Mouse (Mus musculus): Measurements from ENCODE around the gene Plcl1. TPM values are rescaled to one million over a fixed set of nuclear protein-coding genes. Genes with fewer than 3 reads are reported as not detected.
A peak's percentile ranks its signal among the peaks of the same experiment; 100 is the strongest.

The Plcl1 gene
- polyA plus RNA-seq, 1 experiment from 2014 or later = 0.25 TPM

GRCm38 (mm10) chr1:55738746-55739365 is 333.1 kb downstream of the Plcl1 start:
- Histone ChIP-seq H3K27me3 (ENCODE audit: insufficient read depth, low read length) (no peaks in the 10 kb centered on the region), H3K4me3 (ENCODE audit: low read depth, low read length) (no peak overlapping the region), H3K36me3 (replicated peaks; ENCODE audit: insufficient read depth, low read length) (no peaks in the 10 kb centered on the region), H3K4me2 (ENCODE audit: low read depth, low read length) (no peak overlapping the region), H3K4me1 (ENCODE audit: insufficient read depth) (no peaks in the 10 kb centered on the region), H3K27ac (ENCODE audit: low read depth) (no peak overlapping the region), H3K9me3 (ENCODE audit: low read length) (no peaks in the 10 kb centered on the region), H3K9ac (replicated peaks) (no peak overlapping the region)
- WGBS (ENCODE audit: insufficient replicate concordance) = 54% methylated on average over 12 of the region's 12 CpGs
- TF ChIP-seq CTCF (IDR thresholded peaks at IDR 0.05; ENCODE audit: low read depth) (no peak), EP300 (IDR thresholded peaks at IDR 0.05; ENCODE audit: low read depth) (no peak)
- ATAC-seq (peak; percentile 19; the same call in 1 of the 2 replicates), DNase-seq (peak; percentile 21)

- Histone ChIP-seq H3K9me3 (ENCODE audit: low read length) (no peaks in the 10 kb centered on the region), H3K9ac (replicated peaks) (no peak overlapping the region), H3K27ac (ENCODE audit: low read depth) (no peak overlapping the region), H3K4me3 (ENCODE audit: low read depth, low read length) (no peak overlapping the region), H3K27me3 (ENCODE audit: insufficient read depth, low read length) (no peaks in the 10 kb centered on the region), H3K4me2 (ENCODE audit: low read depth, low read length) (no peak overlapping the region), H3K4me1 (ENCODE audit: insufficient read depth) (no peaks in the 10 kb centered on the region), H3K36me3 (replicated peaks; ENCODE audit: insufficient read depth, low read length) (no peaks in the 10 kb centered on the region)
- no peak for TF ChIP-seq CTCF (IDR thresholded peaks at IDR 0.05; ENCODE audit: low read depth)
- TF ChIP-seq EP300 (IDR thresholded peaks at IDR 0.05; ENCODE audit: low read depth) = no peak
- no peak for DNase-seq
- no peak for ATAC-seq
- WGBS (ENCODE audit: insufficient replicate concordance) = 70% methylated on average over 3 of the region's 3 CpGs
Measured at GRCm38 (mm10) chr1:55741885-55742284, 336.2 kb downstream of the Plcl1 start.

GRCm38 (mm10) chr1:55748516-55748915 is 342.8 kb downstream of the Plcl1 start:
- no peaks in the 10 kb centered on the region for H3K36me3 ChIP-seq (replicated peaks; ENCODE audit: insufficient read depth, low read length)
- no peak overlapping the region for H3K27ac ChIP-seq (ENCODE audit: low read depth)
- H3K4me2 ChIP-seq (ENCODE audit: low read depth, low read length) = no peak overlapping the region
- TF ChIP-seq CTCF (IDR thresholded peaks at IDR 0.05; ENCODE audit: low read depth) (no peak), EP300 (IDR thresholded peaks at IDR 0.05; ENCODE audit: low read depth) (no peak)
- H3K4me3 ChIP-seq (ENCODE audit: low read depth, low read length) = no peak overlapping the region
- no peaks in the 10 kb centered on the region for H3K27me3 ChIP-seq (ENCODE audit: insufficient read depth, low read length)
- ATAC-seq (no peak), DNase-seq (no peak)
- H3K4me1 ChIP-seq (ENCODE audit: insufficient read depth) = no peaks in the 10 kb centered on the region
- H3K9me3 ChIP-seq (ENCODE audit: low read length) = no peaks in the 10 kb centered on the region
- WGBS (ENCODE audit: insufficient replicate concordance) = 64% methylated on average over 5 of the region's 5 CpGs
- H3K9ac ChIP-seq (replicated peaks) = no peak overlapping the region

- DNase-seq (no peak), ATAC-seq (no peak)
- no peaks in the 10 kb centered on the region for H3K36me3 ChIP-seq (replicated peaks; ENCODE audit: insufficient read depth, low read length)
- no peak overlapping the region for H3K27ac ChIP-seq (ENCODE audit: low read depth)
- no peak overlapping the region for H3K4me2 ChIP-seq (ENCODE audit: low read depth, low read length)
- no peak for TF ChIP-seq CTCF (IDR thresholded peaks at IDR 0.05; ENCODE audit: low read depth)
- TF ChIP-seq EP300 (IDR thresholded peaks at IDR 0.05; ENCODE audit: low read depth) = no peak
- no peaks in the 10 kb centered on the region for H3K4me1 ChIP-seq (ENCODE audit: insufficient read depth)
- H3K9ac ChIP-seq (replicated peaks) = no peak overlapping the region
- no peaks in the 10 kb centered on the region for H3K9me3 ChIP-seq (ENCODE audit: low read length)
- H3K27me3 ChIP-seq (ENCODE audit: insufficient read depth, low read length) = no peaks in the 10 kb centered on the region
- WGBS (ENCODE audit: insufficient replicate concordance) = 81% methylated on average over 7 of the region's 7 CpGs
- no peak overlapping the region for H3K4me3 ChIP-seq (ENCODE audit: low read depth, low read length)
Measured at GRCm38 (mm10) chr1:55749770-55750169, 344.0 kb downstream of the Plcl1 start.

- DNase-seq = peak; percentile 64
- H3K27ac ChIP-seq (ENCODE audit: low read depth) = no peak overlapping the region
- no peak overlapping the region for H3K9ac ChIP-seq (replicated peaks)
- H3K4me3 ChIP-seq (ENCODE audit: low read depth, low read length) = no peak overlapping the region
- H3K9me3 ChIP-seq (ENCODE audit: low read length) = no peaks in the 10 kb centered on the region
- H3K27me3 ChIP-seq (ENCODE audit: insufficient read depth, low read length) = no peaks in the 10 kb centered on the region
- TF ChIP-seq EP300 (IDR thresholded peaks at IDR 0.05; ENCODE audit: low read depth) = no peak
- TF ChIP-seq CTCF (IDR thresholded peaks at IDR 0.05; ENCODE audit: low read depth) = peak; percentile 75
- no peak overlapping the region for H3K4me2 ChIP-seq (ENCODE audit: low read depth, low read length)
- no peaks in the 10 kb centered on the region for H3K36me3 ChIP-seq (replicated peaks; ENCODE audit: insufficient read depth, low read length)
- ATAC-seq = no peak
- WGBS (ENCODE audit: insufficient replicate concordance) = 58% methylated on average over 10 of the region's 10 CpGs
- no peaks in the 10 kb centered on the region for H3K4me1 ChIP-seq (ENCODE audit: insufficient read depth)
Measured at GRCm38 (mm10) chr1:55755742-55756141, 350.0 kb downstream of the Plcl1 start.

GRCm38 (mm10) chr1:55762284-55762683 is 356.6 kb downstream of the Plcl1 start:
- Histone ChIP-seq H3K27me3 (ENCODE audit: insufficient read depth, low read length) (no peaks in the 10 kb centered on the region), H3K4me3 (ENCODE audit: low read depth, low read length) (no peak overlapping the region), H3K9ac (replicated peaks) (no peak overlapping the region), H3K27ac (ENCODE audit: low read depth) (no peak overlapping the region), H3K4me2 (ENCODE audit: low read depth, low read length) (no peak overlapping the region), H3K9me3 (ENCODE audit: low read length) (no peaks in the 10 kb centered on the region), H3K36me3 (replicated peaks; ENCODE audit: insufficient read depth, low read length) (no peaks in the 10 kb centered on the region), H3K4me1 (ENCODE audit: insufficient read depth) (no peaks in the 10 kb centered on the region)
- no peak for ATAC-seq
- TF ChIP-seq CTCF (IDR thresholded peaks at IDR 0.05; ENCODE audit: low read depth) (no peak), EP300 (IDR thresholded peaks at IDR 0.05; ENCODE audit: low read depth) (no peak)
- DNase-seq = no peak
- 55% methylated on average over 5 of the region's 5 CpGs for WGBS (ENCODE audit: insufficient replicate concordance)

Data from liver, postnatal 0 days (tissue).